Mouse (Mus musculus): ENCODE measurements around the gene Mybphl. TPM values are rescaled to one million over a fixed set of nuclear protein-coding genes. Genes with fewer than 3 reads are reported as not detected.

The Mybphl gene
- polyA plus RNA-seq, 1 experiment from 2014 or later = 0.12 TPM

- H3K4me1 ChIP-seq = 0 out of 2 replicates have a peak, but pooled peaks cover 4% of the 10 kb centered on the region
- H3K27me3 ChIP-seq = no peaks in the 10 kb centered on the region
- WGBS = 81% methylated on average over 5 of the region's 5 CpGs
- no peak overlapping the region for H3K9ac ChIP-seq
- no peak overlapping the region for H3K27ac ChIP-seq (replicated peaks)
- H3K4me2 ChIP-seq (replicated peaks) = no peak overlapping the region
- no peaks in the 10 kb centered on the region for H3K36me3 ChIP-seq
- no peaks in the 10 kb centered on the region for H3K9me3 ChIP-seq (replicated peaks)
- no peak overlapping the region for H3K4me3 ChIP-seq (replicated peaks)
- no peak for ATAC-seq (ENCODE audit: insufficient number of reproducible peaks, low FRiP score, low TSS enrichment, low read depth)
These were observed 4.0 kb downstream of the Mybphl start for GRCm38 (mm10) chr3:108368721-108369120.

DNA sequence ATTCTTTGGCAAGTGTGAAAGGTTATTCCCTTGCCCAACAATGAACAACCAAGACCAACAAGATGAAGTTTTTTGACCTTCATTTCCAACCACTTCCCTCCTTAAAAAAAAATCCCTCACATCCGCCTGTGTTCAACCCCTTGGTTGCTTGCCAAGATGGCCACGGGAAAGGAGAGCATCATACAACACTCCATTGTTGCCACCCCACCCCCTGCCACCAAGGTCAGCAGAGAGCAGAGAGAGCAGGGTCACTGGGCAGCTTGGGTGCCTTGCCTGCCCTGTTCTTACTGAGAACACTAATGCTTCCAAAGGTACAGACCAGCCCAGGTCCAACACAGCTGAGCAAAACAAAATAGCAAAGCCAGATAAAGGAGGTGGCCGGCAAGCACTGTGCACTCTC lies 7.6 kb downstream of the Mybphl start:
- H3K4me1 ChIP-seq = 0 out of 2 replicates have a peak, but pooled peaks cover 4% of the 10 kb centered on the region
- H3K27me3 ChIP-seq = no peaks in the 10 kb centered on the region
- H3K9me3 ChIP-seq (replicated peaks) = no peaks in the 10 kb centered on the region
- 0 out of 2 replicates have a peak overlapping the region, but pooled peaks have one; percentile 17 for H3K27ac ChIP-seq (replicated peaks)
- H3K4me2 ChIP-seq (replicated peaks) = no peak overlapping the region
- WGBS = 57% methylated on average over 3 of the region's 3 CpGs
- no peaks in the 10 kb centered on the region for H3K36me3 ChIP-seq
- H3K9ac ChIP-seq = no peak overlapping the region
- no peak for ATAC-seq (ENCODE audit: insufficient number of reproducible peaks, low FRiP score, low TSS enrichment, low read depth)
- H3K4me3 ChIP-seq (replicated peaks) = no peak overlapping the region

- H3K4me1 ChIP-seq = 0 out of 2 replicates have a peak, but pooled peaks cover 4% of the 10 kb centered on the region
- no peak overlapping the region for H3K4me3 ChIP-seq (replicated peaks)
- H3K36me3 ChIP-seq = no peaks in the 10 kb centered on the region
- 50% methylated on average over 3 of the region's 3 CpGs for WGBS
- 0 out of 2 replicates have a peak overlapping the region, but pooled peaks have one; percentile 17 for H3K27ac ChIP-seq (replicated peaks)
- H3K4me2 ChIP-seq (replicated peaks) = no peak overlapping the region
- ATAC-seq (ENCODE audit: insufficient number of reproducible peaks, low FRiP score, low TSS enrichment, low read depth) = no peak
- no peaks in the 10 kb centered on the region for H3K9me3 ChIP-seq (replicated peaks)
- H3K27me3 ChIP-seq = no peaks in the 10 kb centered on the region
- no peak overlapping the region for H3K9ac ChIP-seq
These were observed 8.0 kb downstream of the Mybphl start for GRCm38 (mm10) chr3:108372691-108373090.

GRCm38 (mm10) chr3:108378875-108379663 lies 14.4 kb downstream of the Mybphl start:
- no peak for ATAC-seq (ENCODE audit: insufficient number of reproducible peaks, low FRiP score, low TSS enrichment, low read depth)
- Histone ChIP-seq H3K4me1 (peaks cover 28% of the 10 kb centered on the region), H3K4me3 (replicated peaks) (no peak overlapping the region), H3K27me3 (no peaks in the 10 kb centered on the region), H3K9ac (no peak overlapping the region), H3K4me2 (replicated peaks) (no peak overlapping the region), H3K27ac (replicated peaks) (no peak overlapping the region), H3K36me3 (no peaks in the 10 kb centered on the region), H3K9me3 (replicated peaks) (no peaks in the 10 kb centered on the region)
- WGBS = 61% methylated on average over 7 of the region's 7 CpGs

- no peaks in the 10 kb centered on the region for H3K27me3 ChIP-seq
- H3K9me3 ChIP-seq (replicated peaks) = no peaks in the 10 kb centered on the region
- no peak for ATAC-seq (ENCODE audit: insufficient number of reproducible peaks, low FRiP score, low TSS enrichment, low read depth)
- H3K9ac ChIP-seq = no peak overlapping the region
- 84% methylated on average over 6 of the region's 6 CpGs for WGBS
- no peak overlapping the region for H3K27ac ChIP-seq (replicated peaks)
- peaks cover 42% of the 10 kb centered on the region for H3K4me1 ChIP-seq
- H3K36me3 ChIP-seq = no peaks in the 10 kb centered on the region
- no peak overlapping the region for H3K4me2 ChIP-seq (replicated peaks)
- no peak overlapping the region for H3K4me3 ChIP-seq (replicated peaks)
These were observed 16.0 kb downstream of the Mybphl start for GRCm38 (mm10) chr3:108380695-108381094.

DNA sequence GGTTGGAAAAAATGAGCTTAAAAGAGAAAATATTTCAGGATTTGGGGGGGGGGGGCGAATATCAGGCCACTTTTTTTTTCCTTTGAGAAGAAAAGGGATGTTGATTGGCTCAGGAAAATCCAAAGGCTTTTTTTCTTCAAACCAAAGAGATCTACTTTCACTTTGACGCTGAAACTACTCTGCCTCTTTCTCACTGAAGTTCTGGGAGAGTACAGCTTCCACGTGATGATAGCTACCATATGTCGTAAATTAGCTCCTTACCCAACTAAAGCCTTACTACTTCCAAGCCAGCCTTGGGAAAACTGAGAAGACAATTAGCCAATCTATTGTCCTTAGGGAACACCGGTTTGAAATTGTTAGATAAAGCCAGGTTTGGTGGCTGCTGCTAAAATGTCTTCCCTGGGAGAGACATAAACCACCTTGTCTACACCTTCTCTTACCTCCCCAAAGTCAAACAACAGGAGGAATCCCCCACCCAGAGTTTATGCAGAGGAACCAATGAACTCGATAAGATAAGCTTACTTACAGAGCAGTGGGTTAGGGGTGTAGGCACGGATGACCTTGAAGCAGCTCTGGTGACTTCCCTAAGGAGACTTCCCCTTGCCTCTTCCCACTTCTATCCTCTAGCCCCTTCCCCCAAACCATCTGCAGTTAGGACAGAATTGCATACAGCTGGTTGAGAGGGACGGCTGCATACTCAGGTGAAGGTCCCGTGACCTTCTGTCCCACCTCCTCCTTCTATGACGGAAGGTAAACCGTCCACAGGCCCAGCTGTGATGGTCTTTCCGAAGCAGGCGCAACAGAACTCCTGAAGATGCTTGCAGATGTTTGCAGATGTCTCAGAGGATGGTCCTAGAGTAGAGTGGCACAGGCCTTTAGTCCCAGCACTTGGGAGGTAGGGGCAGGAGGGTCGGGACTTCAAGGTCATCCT lies 17.5 kb downstream of the Mybphl start:
- peak overlapping the region; percentile 69 for H3K4me3 ChIP-seq (replicated peaks)
- no peak overlapping the region for H3K9ac ChIP-seq
- H3K4me1 ChIP-seq = peaks cover 42% of the 10 kb centered on the region
- peaks cover 4% of the 10 kb centered on the region; the same call in 1 of the 2 replicates for H3K36me3 ChIP-seq
- no peaks in the 10 kb centered on the region for H3K27me3 ChIP-seq
- H3K4me2 ChIP-seq (replicated peaks) = peak overlapping the region; percentile 67
- peak overlapping the region; percentile 66 for H3K27ac ChIP-seq (replicated peaks)
- no peak for ATAC-seq (ENCODE audit: insufficient number of reproducible peaks, low FRiP score, low TSS enrichment, low read depth)
- WGBS = 39% methylated on average over 14 of the region's 14 CpGs
- H3K9me3 ChIP-seq (replicated peaks) = no peaks in the 10 kb centered on the region

DNA sequence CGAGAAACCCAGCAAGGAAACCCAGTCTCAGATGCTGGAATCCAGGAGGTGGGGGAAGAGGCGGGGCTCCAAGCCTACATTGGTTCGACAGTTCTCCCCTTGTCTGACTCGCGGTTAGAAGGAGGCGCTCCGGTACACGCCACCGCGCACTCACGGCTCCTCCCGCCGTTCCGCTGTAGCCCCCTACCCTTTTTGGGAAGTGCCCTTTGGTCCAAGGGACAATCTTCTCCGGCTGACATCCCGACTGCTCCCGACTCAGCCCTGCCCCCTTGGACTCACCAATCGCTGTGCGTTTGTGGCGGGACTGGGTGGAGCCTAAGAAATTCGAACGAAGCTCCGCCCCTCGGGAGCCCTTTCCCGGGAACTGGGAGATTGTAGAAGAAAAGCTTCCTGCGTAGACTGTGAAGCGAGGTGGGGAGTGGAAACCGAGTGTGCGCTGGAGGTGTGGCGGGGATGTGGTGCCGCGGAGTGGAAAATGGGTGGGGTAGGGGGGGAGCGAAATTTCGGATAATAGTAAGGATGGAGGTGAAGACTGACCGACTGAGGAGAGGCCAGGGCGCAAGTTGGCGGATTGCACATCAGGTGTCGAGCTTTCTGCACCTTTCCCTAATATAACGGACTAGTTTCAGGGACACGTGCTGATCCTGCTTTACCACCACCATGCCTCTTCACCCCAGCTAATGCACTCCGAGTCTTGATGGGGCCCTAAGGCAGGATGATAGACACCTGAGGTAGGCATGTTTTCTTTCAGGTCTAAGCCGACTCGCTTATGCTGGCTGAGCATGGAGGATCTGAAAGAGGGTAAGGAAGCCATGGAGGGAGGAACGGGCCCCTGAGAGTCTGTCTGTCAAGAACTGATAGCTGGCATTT lies 19.0 kb downstream of the Mybphl start, which contains the start of gene Psrc1:
Gene Psrc1, plus strand, starts transcription at position 355 of the 870 bp plus-strand sequence.
- WGBS = under 1% methylated on average over 44 of the region's 44 CpGs
- H3K36me3 ChIP-seq = peaks cover 6% of the 10 kb centered on the region; the same call in 1 of the 2 replicates
- H3K4me3 ChIP-seq (replicated peaks) = peak within 1 kb of the TSS; percentile 69
- peak; percentile 84 for ATAC-seq (ENCODE audit: insufficient number of reproducible peaks, low FRiP score, low TSS enrichment, low read depth)
- H3K9me3 ChIP-seq (replicated peaks) = no peaks in the 10 kb centered on the region
- peak within 1 kb of the TSS; percentile 39; the same call in 1 of the 2 replicates for H3K9ac ChIP-seq
- peaks cover 44% of the 10 kb centered on the region for H3K4me1 ChIP-seq
- peak within 1 kb of the TSS; percentile 86 for H3K27ac ChIP-seq (replicated peaks)
- no peaks in the 10 kb centered on the region for H3K27me3 ChIP-seq
- peak within 1 kb of the TSS; percentile 67 for H3K4me2 ChIP-seq (replicated peaks)

GRCm38 (mm10) chr3:108384425-108384824 lies 19.7 kb downstream of the Mybphl start:
- H3K27me3 ChIP-seq = no peaks in the 10 kb centered on the region
- peak overlapping the region; percentile 69 for H3K4me3 ChIP-seq (replicated peaks)
- H3K9ac ChIP-seq = no peak overlapping the region
- H3K4me1 ChIP-seq = peaks cover 49% of the 10 kb centered on the region
- H3K4me2 ChIP-seq (replicated peaks) = peak overlapping the region; percentile 67
- no peak overlapping the region for H3K27ac ChIP-seq (replicated peaks)
- ATAC-seq (ENCODE audit: insufficient number of reproducible peaks, low FRiP score, low TSS enrichment, low read depth) = no peak
- H3K9me3 ChIP-seq (replicated peaks) = no peaks in the 10 kb centered on the region
- 23% methylated on average over 2 of the region's 2 CpGs for WGBS
- H3K36me3 ChIP-seq = peaks cover 6% of the 10 kb centered on the region; the same call in 1 of the 2 replicates

- ATAC-seq (ENCODE audit: insufficient number of reproducible peaks, low FRiP score, low TSS enrichment, low read depth) = no peak
- 74% methylated on average over 10 of the region's 10 CpGs for WGBS
These were observed 21.5 kb downstream of the Mybphl start for GRCm38 (mm10) chr3:108386186-108386585.

GRCm38 (mm10) chr3:108389111-108389545 lies 24.4 kb downstream of the Mybphl start:
- Histone ChIP-seq H3K4me1 (peaks cover 32% of the 10 kb centered on the region), H3K27me3 (no peaks in the 10 kb centered on the region), H3K4me2 (replicated peaks) (peak overlapping the region; percentile 32), H3K9ac (no peak overlapping the region), H3K36me3 (peaks cover 13% of the 10 kb centered on the region; the same call in 1 of the 2 replicates), H3K27ac (replicated peaks) (peak overlapping the region; percentile 56), H3K9me3 (replicated peaks) (no peaks in the 10 kb centered on the region), H3K4me3 (replicated peaks) (no peak overlapping the region)
- peak; percentile 73 for ATAC-seq (ENCODE audit: insufficient number of reproducible peaks, low FRiP score, low TSS enrichment, low read depth)
- under 1% methylated on average over 5 of the region's 5 CpGs for WGBS

More at GRCm38 (mm10) chr3:108386186-108386585, 21.5 kb downstream of the Mybphl start:
- H3K27me3 ChIP-seq = no peaks in the 10 kb centered on the region
- H3K9me3 ChIP-seq (replicated peaks) = no peaks in the 10 kb centered on the region
- H3K4me3 ChIP-seq (replicated peaks) = no peak overlapping the region
- H3K27ac ChIP-seq (replicated peaks) = peak overlapping the region; percentile 44
- H3K36me3 ChIP-seq = peaks cover 6% of the 10 kb centered on the region; the same call in 1 of the 2 replicates
- H3K9ac ChIP-seq = no peak overlapping the region
- peaks cover 46% of the 10 kb centered on the region for H3K4me1 ChIP-seq
- no peak overlapping the region for H3K4me2 ChIP-seq (replicated peaks)
